Comparison of ENCODE assay signal across 16 mouse cellular contexts in the genomic region with DNA sequence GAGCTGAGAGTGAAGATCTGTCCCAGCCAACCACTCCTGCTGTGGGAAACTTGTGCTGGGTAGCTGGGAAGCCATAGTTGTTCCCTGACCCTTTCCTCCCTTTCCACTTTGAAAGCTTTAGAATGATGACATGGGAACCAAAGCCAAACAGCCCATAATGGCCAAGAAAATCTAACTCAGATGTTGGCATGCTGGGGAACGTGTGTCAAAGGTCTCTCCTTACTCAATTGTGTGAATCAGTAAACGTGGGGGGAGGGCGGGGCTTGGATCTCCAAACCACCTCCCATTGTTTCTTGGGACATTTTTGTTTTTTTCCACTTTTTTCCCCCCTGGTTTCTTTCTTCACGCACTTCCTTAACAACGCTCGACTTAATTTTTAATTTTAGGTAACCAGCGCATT.
"Had no signal": no experiment of that assay in that cellular context is flagged by ENCODE, and none has a peak within 500 bp of the region (broad histone marks: within the 10 kb centered on the region; RNA-seq: fewer than 3 reads in every experiment).

No protein-coding gene starts in this region.

- H3K4me2 ChIP-seq: lung, embryonic 14.5 days; midbrain, embryonic 12.5 days; neural tube, embryonic 12.5 days; stomach, embryonic 15.5 days had no signal

- H3K9me3 ChIP-seq: midbrain, embryonic 10.5 days; neural tube, embryonic 12.5 days; stomach, embryonic 15.5 days had no signal

- DNase-seq: lung, adult 18-20 months; lung, embryonic 14.5 days; lung, postnatal 10 days; lung, postnatal 4 days; midbrain, embryonic 14.5 days; right cerebral cortex, postnatal 14 days; thymus, adult 2 months; thymus, postnatal 25 days; thymus, postnatal 4 days had no signal

- H3K27ac ChIP-seq: midbrain, embryonic 10.5 days; midbrain, embryonic 12.5 days; neural tube, embryonic 12.5 days; stomach, embryonic 15.5 days; stomach, postnatal 0 days had no signal

- ATAC-seq: midbrain, embryonic 16.5 days had no signal

- H3K9ac ChIP-seq: lung, embryonic 14.5 days; midbrain, embryonic 12.5 days; neural tube, embryonic 12.5 days; stomach, embryonic 15.5 days had no signal

- H3K27me3 ChIP-seq: midbrain, embryonic 12.5 days; neural tube, embryonic 12.5 days; stomach, embryonic 15.5 days had no signal

- H3K36me3 ChIP-seq: midbrain, embryonic 10.5 days; midbrain, embryonic 12.5 days; neural tube, embryonic 12.5 days; stomach, embryonic 15.5 days had no signal

- H3K4me1 ChIP-seq: midbrain, embryonic 10.5 days; midbrain, embryonic 12.5 days; neural tube, embryonic 12.5 days; stomach, embryonic 15.5 days had no signal

- H3K4me3 ChIP-seq: midbrain, embryonic 10.5 days; midbrain, embryonic 12.5 days; myocyte; neural tube, embryonic 12.5 days; stomach, embryonic 15.5 days had no signal
